Mouse (Mus musculus) heart, adult 2 months (tissue): ENCODE data around the gene Sema7a.

Experiments used
- CTCF ChIP-seq: fragments of 200-600 bp; IDR thresholded peaks from 2 replicates; pipeline ENCODE4 v1.8.1; 2022; ENCODE audit warnings: antibody characterized with exemption, mild to moderate bottlenecking, moderate library complexity
- EP300 ChIP-seq: fragments of 200-500 bp; IDR thresholded peaks from 2 replicates; pipeline ENCODE4 v1.6.1; 2011; ENCODE audit warnings: low read depth, low read length, control low read depth; ENCODE audit not compliant: insufficient read depth
- POLR2A ChIP-seq: fragments of 200-500 bp; IDR thresholded peaks from 2 replicates; pipeline ENCODE4 v1.6.1; 2011; ENCODE audit warnings: mild to moderate bottlenecking, low read depth, low read length, control low read depth; ENCODE audit not compliant: insufficient read depth

DNA sequence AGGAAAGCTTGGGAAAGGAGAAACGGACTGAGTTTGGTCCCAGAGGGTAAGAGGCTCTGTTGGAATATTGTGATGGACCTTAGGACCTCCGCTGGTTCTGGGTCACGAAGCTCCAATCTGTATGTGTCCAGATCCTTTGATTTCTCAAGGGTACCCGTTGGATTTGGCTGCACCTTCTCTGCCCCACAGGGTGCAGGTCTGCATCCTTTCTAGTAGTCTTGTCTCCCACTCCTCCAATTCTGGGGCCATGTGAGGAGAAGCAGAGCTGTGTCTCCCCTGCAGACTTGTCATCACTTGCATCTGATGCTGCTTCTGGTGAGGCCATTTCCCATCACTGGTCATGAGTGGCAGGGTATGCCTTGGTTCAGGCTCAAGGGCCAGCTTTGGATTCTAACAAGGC, 2.7 kb upstream of the Sema7a start:
- TF ChIP-seq CTCF (no peak), POLR2A (no peak), EP300 (no peak)
